Mouse (Mus musculus): ENCODE measurements around the gene Arhgdib. TPM values are rescaled to one million over a fixed set of nuclear protein-coding genes. Genes with fewer than 3 reads are reported as not detected.

The Arhgdib gene
- polyA plus RNA-seq, 1 experiment = 3.0 TPM

GRCm38 (mm10) chr6:136939326-136940187, 2.1 kb downstream of the Arhgdib start:
- Histone ChIP-seq H3K4me3 (ENCODE audit: low read depth, low read length) (no peak overlapping the region), H3K4me1 (ENCODE audit: control insufficient read depth, insufficient read depth, low read length) (peaks cover 2% of the 10 kb centered on the region), H3K9ac (ENCODE audit: low read depth, poor library complexity, severe bottlenecking) (no peak overlapping the region), H3K27ac (ENCODE audit: insufficient read depth, low read length) (no peak overlapping the region), H3K36me3 (ENCODE audit: control insufficient read depth, insufficient read depth, low read length, poor library complexity, severe bottlenecking) (no peaks in the 10 kb centered on the region), H3K9me3 (replicated peaks; ENCODE audit: control insufficient read depth, insufficient read depth, low read length, poor library complexity, severe bottlenecking) (no peaks in the 10 kb centered on the region; the same call in 1 of the 2 replicates), H3K27me3 (ENCODE audit: control insufficient read depth, insufficient read depth, low read length, poor library complexity, severe bottlenecking) (no peaks in the 10 kb centered on the region)
- TF ChIP-seq EP300 (IDR thresholded peaks at IDR 0.05; ENCODE audit: insufficient read depth, low read depth, low read length) = no peak
- no peak for TF ChIP-seq POLR2A (IDR thresholded peaks at IDR 0.05; ENCODE audit: insufficient read depth, low read length)
- no peak for TF ChIP-seq CTCF (IDR thresholded peaks at IDR 0.05; ENCODE audit: low read depth, low read length)

GRCm38 (mm10) chr6:136938331-136939126, 3.2 kb downstream of the Arhgdib start:
- Histone ChIP-seq H3K4me3 (ENCODE audit: low read depth, low read length) (no peak overlapping the region), H3K4me1 (ENCODE audit: control insufficient read depth, insufficient read depth, low read length) (peaks cover 2% of the 10 kb centered on the region), H3K9ac (ENCODE audit: low read depth, poor library complexity, severe bottlenecking) (no peak overlapping the region), H3K9me3 (replicated peaks; ENCODE audit: control insufficient read depth, insufficient read depth, low read length, poor library complexity, severe bottlenecking) (no peaks in the 10 kb centered on the region; the same call in 1 of the 2 replicates), H3K36me3 (ENCODE audit: control insufficient read depth, insufficient read depth, low read length, poor library complexity, severe bottlenecking) (no peaks in the 10 kb centered on the region), H3K27ac (ENCODE audit: insufficient read depth, low read length) (no peak overlapping the region), H3K27me3 (ENCODE audit: control insufficient read depth, insufficient read depth, low read length, poor library complexity, severe bottlenecking) (no peaks in the 10 kb centered on the region)
- TF ChIP-seq EP300 (IDR thresholded peaks at IDR 0.05; ENCODE audit: insufficient read depth, low read depth, low read length) = no peak
- no peak for TF ChIP-seq CTCF (IDR thresholded peaks at IDR 0.05; ENCODE audit: low read depth, low read length)
- TF ChIP-seq POLR2A (IDR thresholded peaks at IDR 0.05; ENCODE audit: insufficient read depth, low read length) = no peak

GRCm38 (mm10) chr6:136937117-136937516, 4.6 kb downstream of the Arhgdib start:
- Histone ChIP-seq H3K9me3 (replicated peaks; ENCODE audit: control insufficient read depth, insufficient read depth, low read length, poor library complexity, severe bottlenecking) (no peaks in the 10 kb centered on the region; the same call in 1 of the 2 replicates), H3K27ac (ENCODE audit: insufficient read depth, low read length) (no peak overlapping the region), H3K9ac (ENCODE audit: low read depth, poor library complexity, severe bottlenecking) (no peak overlapping the region), H3K4me1 (ENCODE audit: control insufficient read depth, insufficient read depth, low read length) (peaks cover 2% of the 10 kb centered on the region), H3K4me3 (ENCODE audit: low read depth, low read length) (no peak overlapping the region), H3K36me3 (ENCODE audit: control insufficient read depth, insufficient read depth, low read length, poor library complexity, severe bottlenecking) (no peaks in the 10 kb centered on the region), H3K27me3 (ENCODE audit: control insufficient read depth, insufficient read depth, low read length, poor library complexity, severe bottlenecking) (no peaks in the 10 kb centered on the region)
- no peak for TF ChIP-seq POLR2A (IDR thresholded peaks at IDR 0.05; ENCODE audit: insufficient read depth, low read length)
- TF ChIP-seq CTCF (IDR thresholded peaks at IDR 0.05; ENCODE audit: low read depth, low read length) = no peak
- no peak for TF ChIP-seq EP300 (IDR thresholded peaks at IDR 0.05; ENCODE audit: insufficient read depth, low read depth, low read length)

GRCm38 (mm10) chr6:136936361-136936760, 5.3 kb downstream of the Arhgdib start:
- no peak overlapping the region for H3K27ac ChIP-seq (ENCODE audit: insufficient read depth, low read length)
- H3K4me3 ChIP-seq (ENCODE audit: low read depth, low read length) = no peak overlapping the region
- no peaks in the 10 kb centered on the region for H3K27me3 ChIP-seq (ENCODE audit: control insufficient read depth, insufficient read depth, low read length, poor library complexity, severe bottlenecking)
- H3K36me3 ChIP-seq (ENCODE audit: control insufficient read depth, insufficient read depth, low read length, poor library complexity, severe bottlenecking) = no peaks in the 10 kb centered on the region
- no peaks in the 10 kb centered on the region; the same call in 1 of the 2 replicates for H3K9me3 ChIP-seq (replicated peaks; ENCODE audit: control insufficient read depth, insufficient read depth, low read length, poor library complexity, severe bottlenecking)
- H3K9ac ChIP-seq (ENCODE audit: low read depth, poor library complexity, severe bottlenecking) = no peak overlapping the region
- TF ChIP-seq POLR2A (IDR thresholded peaks at IDR 0.05; ENCODE audit: insufficient read depth, low read length) (no peak), CTCF (IDR thresholded peaks at IDR 0.05; ENCODE audit: low read depth, low read length) (no peak), EP300 (IDR thresholded peaks at IDR 0.05; ENCODE audit: insufficient read depth, low read depth, low read length) (no peak)
- H3K4me1 ChIP-seq (ENCODE audit: control insufficient read depth, insufficient read depth, low read length) = no peaks in the 10 kb centered on the region

GRCm38 (mm10) chr6:136935233-136935632, 6.5 kb downstream of the Arhgdib start:
- Histone ChIP-seq H3K27me3 (ENCODE audit: control insufficient read depth, insufficient read depth, low read length, poor library complexity, severe bottlenecking) (no peaks in the 10 kb centered on the region), H3K9me3 (replicated peaks; ENCODE audit: control insufficient read depth, insufficient read depth, low read length, poor library complexity, severe bottlenecking) (no peaks in the 10 kb centered on the region; the same call in 1 of the 2 replicates)
- TF ChIP-seq EP300 (IDR thresholded peaks at IDR 0.05; ENCODE audit: insufficient read depth, low read depth, low read length) (no peak), CTCF (IDR thresholded peaks at IDR 0.05; ENCODE audit: low read depth, low read length) (no peak), POLR2A (IDR thresholded peaks at IDR 0.05; ENCODE audit: insufficient read depth, low read length) (no peak)

More at GRCm38 (mm10) chr6:136935233-136935632, 6.5 kb downstream of the Arhgdib start:
- no peak overlapping the region for H3K27ac ChIP-seq (ENCODE audit: insufficient read depth, low read length)
- no peak overlapping the region for H3K4me3 ChIP-seq (ENCODE audit: low read depth, low read length)
- H3K36me3 ChIP-seq (ENCODE audit: control insufficient read depth, insufficient read depth, low read length, poor library complexity, severe bottlenecking) = no peaks in the 10 kb centered on the region
- no peak overlapping the region for H3K9ac ChIP-seq (ENCODE audit: low read depth, poor library complexity, severe bottlenecking)
- no peaks in the 10 kb centered on the region for H3K4me1 ChIP-seq (ENCODE audit: control insufficient read depth, insufficient read depth, low read length)
